Mouse (Mus musculus): ENCODE measurements around the gene Sec61b.

Gene Sec61b

DNA sequence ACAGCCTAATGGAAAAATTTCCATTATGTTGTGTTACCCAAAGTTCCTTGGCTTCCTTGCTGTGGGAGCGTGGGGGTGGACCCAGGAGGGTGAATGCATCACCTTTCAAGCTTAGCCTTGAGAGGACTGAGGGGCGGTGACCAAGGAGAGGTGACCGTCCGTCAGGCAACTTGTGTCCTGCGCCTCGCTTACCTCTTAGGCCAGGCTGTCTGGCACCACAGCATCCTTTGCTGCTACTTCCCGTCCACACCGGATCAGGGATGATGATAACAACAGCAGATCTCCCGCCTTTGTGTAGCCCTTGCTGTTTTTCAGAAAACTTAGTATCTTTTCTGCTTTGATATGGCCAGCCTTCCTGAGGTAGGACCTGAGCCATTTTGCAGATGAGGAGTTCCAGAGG lies 6.1 kb downstream of the Sec61b start:
- DNase-seq (ENCODE audit: low spot score in 2 of 2): no peak

DNA sequence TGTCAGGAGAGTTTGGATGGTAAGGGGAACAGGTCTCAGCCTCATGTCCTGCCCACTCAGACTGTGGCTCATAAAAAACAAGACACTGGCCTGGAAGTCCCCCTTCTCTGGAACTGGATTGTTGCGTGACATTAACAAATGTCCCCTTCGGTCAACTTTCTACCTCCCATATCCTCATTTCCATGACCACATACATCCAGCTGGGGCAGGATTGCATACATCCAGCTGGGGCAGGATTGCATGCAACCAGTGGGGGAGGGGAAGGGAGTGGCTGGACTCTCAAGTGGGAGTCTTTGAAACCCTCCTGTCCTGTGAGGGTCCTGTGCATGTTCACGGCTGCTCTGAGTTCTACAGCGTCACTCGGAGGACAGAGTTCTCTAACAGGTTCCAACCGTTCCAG lies 16.8 kb downstream of the Sec61b start:
- DNase-seq (ENCODE audit: low spot score in 2 of 2): no peak

DNA sequence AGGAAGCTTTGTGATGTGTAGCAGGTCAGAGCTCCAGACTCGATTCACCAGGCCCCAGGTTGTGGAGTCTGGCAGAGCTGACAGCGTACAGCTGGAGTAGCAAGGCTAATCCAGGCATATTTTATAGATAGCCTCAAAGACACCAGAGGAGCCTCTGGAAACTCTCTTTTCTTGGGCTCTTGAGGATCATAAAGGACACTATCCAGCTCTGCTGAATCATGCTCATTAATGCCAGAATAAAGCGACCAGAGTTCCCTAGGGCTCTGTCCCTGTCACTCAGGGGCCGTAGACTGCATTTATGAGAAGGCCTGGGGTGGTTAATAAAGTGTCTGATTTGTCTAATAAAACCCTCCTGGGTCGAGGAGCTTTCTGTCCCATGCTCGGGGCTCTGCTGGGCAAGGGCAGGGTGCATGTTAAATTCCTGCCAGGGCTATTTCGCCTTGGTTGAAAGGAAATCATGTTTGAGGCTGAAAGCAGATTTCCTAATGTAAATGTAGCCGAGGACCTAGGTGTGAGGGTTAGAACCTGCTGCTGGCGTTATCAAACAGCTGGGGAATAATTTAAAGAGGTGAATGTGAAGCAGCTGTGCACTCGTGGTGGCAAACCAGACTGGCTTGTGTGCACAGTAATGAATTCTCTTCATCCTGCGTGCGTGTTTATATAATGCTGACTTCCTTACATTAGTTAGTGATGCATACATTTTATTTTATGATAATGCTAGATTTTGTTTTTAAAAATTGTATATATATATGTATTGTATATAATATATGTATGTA lies 18.0 kb downstream of the Sec61b start:
- no peak for DNase-seq (ENCODE audit: low spot score in 2 of 2)

DNA sequence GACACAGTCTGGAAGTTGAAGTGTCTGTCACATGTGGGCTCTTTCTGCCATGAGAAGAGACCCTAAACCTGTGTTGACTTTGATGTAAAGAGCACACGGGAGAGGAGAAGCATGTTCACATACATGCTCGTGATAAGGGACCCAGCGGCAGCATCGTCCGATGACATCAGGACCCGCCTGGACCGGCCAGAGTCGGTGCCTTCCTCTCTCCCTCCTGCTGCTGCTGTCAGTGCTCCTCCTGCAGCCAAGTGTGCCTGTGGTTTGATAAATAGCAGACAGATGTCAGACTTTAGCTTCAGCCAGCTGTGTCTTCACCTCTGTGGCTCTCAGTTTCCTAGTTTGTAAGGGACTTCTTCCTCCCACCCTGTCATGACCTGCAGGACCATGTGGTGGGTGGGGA lies 19.0 kb downstream of the Sec61b start:
- DNase-seq (ENCODE audit: low spot score in 2 of 2): no peak

DNA sequence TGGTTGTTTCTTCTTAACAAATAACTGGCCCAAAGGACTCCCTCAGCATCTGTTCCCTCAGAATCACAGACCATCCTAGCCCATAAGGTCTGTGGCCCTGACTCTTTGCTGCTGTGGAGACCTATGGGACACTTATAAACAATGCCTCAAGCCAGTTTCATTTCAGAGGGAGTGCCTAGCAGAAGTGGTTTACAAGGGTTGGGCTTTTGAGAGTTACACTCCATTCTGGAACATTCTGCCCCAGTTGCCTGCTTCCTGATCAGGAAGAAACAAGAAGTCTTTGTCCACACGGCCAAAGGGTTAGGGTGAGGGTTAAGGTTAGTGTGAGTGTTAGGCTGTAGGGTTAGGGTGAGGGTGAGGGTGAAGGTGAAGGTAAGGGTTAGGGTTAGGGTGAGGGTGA lies 19.7 kb downstream of the Sec61b start:
- no peak for DNase-seq (ENCODE audit: low spot score in 2 of 2)

DNA sequence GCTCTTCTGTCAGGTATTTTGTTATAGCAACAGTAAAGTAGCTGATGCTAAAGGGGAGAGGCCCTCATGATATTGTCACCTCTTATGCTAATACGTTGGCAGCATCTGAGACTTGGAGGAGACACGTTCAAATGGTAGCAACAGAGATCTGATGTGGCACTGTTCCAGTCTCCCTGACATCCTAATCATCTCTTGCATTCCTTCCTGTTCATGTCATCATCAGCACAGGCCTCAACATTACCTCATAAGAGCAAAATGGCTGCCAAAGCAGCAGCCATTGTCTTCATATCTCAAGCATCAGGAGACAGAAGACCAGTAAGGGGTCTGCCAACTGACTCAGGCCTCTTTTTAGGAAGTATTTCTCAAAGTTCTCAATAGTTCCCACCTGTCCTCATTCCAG lies 20.2 kb downstream of the Sec61b start:
- no peak for DNase-seq (ENCODE audit: low spot score in 2 of 2)

DNA sequence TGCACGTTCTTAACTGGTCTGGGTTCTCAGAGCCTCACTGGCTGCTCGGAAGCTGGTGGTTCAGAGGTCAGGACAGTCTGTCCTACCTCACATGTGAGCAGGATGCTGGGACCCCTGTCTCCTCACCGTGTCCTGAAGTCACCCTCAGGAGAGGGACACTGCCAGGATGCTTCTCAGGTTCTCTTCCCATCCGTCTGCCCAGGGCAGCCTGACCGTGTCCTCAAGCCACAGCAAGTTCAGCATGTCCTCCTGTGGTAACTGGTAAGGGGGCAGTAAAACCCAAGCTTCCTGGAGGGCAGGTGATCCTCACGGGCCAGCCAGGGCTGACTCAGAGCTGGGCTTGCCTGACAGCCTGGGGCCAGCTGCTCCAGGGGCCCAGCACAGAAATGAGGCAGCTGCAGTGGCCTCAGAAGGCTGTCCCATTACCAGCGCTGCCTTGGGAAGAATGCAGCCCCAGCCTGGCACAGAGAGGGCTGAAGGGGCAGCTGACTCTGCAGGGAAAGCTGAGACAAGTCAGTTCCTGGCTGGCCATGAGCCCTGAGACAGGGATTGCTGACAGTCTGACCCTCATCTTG lies 23.4 kb downstream of the Sec61b start:
- no peak for DNase-seq (ENCODE audit: low spot score in 2 of 2)

DNA sequence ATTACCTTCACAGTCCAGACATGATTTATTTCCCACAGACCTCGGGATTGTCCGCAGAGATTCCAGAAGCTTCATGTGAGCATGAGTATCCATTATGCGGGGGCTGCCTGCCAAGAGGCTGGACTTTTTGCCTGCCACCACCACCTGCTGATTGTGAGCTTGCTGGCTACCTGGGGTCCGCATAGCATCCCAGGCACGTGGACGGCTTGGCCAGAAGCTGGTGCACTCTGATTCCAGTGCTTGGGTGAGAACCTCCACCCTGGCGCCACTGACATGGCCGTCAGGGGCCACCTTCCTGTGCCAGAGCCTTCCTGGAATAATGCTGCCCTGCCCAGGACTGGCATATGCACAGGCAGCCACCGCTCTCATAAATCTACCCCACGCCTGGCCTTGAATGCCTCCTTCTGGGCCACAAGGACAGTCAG lies 24.7 kb downstream of the Sec61b start:
- DNase-seq (ENCODE audit: low spot score in 2 of 2): no peak

DNA sequence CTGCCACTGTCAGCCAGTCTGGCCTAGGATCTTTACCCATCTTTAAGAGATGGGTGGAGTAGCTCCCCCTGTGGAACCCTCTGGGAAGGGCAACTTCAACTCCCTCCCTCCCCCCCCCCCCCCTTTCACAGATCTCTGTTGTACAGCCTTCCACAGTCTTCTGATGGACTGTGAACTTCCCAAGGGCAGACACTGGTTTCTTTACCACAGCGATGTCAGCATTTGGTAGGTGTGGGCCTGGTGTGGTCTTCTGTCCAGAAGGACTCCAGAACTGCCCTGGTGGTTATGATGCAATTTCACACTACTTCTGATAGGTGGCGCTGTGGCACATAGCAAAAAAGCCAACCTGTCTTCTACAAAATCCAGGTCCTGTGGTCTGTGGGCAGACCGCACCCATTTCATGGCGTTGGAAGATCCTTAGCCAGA lies 28.1 kb downstream of the Sec61b start:
- peak in 1 of 2 experiments; percentile 23 for DNase-seq (ENCODE audit: low spot score in 2 of 2)

DNA sequence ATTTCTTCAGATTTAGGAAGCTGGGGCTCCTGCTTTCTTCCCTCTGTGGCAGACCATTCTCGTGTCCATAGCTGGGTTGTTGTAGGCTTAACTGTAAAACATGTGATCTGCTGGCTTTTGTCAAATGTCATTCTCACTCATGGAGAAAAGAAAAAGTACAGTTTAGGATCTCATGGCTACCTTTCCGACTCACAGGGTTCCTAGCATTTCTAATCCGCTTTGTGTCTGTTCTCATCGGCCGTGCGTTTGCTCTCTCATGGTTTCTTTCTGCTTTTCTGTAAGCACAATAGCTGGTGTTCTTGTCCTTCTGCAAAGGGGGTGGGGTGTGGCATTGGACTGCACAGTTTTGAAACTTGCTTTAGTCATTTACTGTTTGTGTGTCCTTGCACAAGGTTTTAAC lies 28.6 kb downstream of the Sec61b start:
- no peak for DNase-seq (ENCODE audit: low spot score in 2 of 2)

DNA sequence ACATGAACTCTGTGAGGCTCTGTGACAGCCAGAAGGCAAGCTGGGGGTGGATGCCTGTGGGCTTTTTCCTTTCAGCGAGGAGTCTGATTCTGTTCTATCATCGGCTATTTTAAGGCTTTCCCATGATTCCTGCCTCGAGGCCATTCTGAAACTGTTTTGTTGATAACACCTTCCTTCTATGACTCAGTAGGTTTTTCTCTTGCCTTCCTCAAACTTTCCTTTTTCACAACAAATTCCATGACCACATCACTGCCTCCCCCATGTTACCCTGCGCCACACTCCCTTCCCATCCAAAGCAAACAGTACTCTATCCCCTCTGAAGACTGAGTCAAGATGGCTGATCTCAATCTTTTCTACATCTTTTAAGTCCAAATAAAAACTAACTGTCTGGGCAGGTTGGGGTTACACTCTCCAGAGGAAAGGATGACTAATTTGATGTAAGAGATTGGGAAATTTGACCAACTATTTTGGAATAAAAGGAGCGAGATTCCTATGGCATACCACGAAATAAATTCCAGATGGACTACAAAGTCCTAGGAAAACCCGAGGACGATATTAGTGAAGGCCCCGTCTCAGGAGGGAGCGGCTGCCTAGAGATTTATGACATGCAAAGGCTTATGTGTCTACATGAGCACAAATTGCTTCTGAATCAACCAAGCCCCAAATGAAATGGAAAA lies 30.5 kb downstream of the Sec61b start:
- peak in 1 of 2 experiments; percentile 16 for DNase-seq (ENCODE audit: low spot score in 2 of 2)

DNA sequence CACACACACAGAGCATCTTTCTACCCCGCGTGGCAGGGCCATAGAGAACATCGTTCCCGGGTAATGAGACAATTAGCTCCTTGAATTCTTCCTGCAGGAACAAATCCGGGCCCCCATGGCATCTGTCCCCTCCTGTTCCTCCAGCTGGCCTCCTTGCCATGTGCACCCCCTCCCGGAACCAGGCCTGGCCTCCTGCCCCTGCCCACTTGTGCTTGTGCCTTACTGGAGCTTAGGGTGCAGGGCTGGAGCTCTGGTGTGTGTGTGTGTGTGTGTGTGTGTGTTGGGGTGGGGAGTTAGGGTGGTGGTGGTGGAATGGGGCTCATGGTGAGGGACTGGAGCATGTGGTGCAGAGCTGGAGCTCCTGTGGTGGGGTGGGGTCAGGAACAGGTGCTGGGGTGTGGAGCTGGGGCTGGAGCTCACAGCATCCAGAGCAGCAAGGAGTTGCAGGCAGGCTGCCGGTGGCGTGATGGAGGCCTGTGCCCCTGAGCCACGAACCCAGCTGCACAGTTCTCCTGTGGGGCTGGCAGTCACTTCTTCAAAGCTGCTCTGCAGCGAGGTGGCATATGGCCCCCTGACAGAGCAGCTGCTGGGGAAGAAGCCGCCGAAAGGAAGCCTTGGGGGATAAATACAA lies 44.2 kb downstream of the Sec61b start:
- DNase-seq (ENCODE audit: low spot score in 2 of 2): no peak

DNA sequence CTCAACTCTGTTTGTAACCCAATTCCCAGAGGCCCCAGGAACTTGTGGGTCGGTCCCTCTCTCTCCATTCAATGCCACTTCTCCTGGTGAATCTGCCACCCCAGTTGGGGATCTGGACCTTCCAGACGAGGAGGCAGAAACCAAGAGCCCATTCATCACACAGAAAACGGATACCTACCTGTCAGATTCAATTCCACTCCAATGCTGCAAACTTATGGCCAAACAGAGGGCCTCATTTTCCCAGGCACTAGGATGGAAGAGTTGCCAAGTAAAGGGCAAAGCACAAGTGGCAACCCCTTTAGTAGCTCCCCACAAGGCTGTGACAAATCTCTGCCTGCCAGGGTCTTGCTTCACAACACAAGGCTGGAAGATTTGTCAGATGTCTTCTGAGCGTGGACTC lies 45.6 kb downstream of the Sec61b start:
- no peak for DNase-seq (ENCODE audit: low spot score in 2 of 2)

DNA sequence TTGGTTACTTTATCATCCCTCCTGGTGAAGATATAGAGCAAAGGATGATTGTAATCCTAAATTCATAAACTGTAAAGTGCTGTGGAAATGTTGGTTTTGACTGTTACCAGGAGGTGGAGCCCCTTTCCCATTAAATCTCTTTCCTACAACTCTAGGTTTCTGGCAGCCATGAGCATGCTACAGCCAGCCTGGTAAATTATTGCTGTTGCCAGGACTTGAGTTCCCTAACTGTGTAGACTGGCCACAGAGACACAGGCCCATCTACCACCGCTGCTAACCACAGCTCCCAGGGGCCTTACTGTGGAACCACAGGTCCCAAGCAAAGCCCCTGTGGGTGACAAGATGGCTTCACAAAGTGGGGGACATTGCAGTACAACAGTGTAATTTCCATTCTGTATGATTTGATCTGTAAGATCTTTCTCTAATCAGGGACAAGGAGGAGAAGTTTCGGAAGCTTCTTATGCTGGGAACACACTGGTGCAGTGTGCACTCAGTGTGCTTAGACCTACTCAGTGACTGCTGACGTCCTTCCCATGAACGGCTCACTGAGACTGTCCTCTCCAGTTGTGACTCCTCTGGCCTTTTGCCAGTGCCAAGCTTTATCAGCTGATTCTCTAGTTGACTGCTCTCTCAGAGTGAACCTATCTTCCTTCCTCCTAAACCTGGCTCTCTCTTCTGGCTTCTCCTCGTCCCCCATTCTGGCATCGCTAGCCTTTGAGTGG lies 47.6 kb downstream of the Sec61b start:
- no peak for DNase-seq (ENCODE audit: low spot score in 2 of 2)

DNA sequence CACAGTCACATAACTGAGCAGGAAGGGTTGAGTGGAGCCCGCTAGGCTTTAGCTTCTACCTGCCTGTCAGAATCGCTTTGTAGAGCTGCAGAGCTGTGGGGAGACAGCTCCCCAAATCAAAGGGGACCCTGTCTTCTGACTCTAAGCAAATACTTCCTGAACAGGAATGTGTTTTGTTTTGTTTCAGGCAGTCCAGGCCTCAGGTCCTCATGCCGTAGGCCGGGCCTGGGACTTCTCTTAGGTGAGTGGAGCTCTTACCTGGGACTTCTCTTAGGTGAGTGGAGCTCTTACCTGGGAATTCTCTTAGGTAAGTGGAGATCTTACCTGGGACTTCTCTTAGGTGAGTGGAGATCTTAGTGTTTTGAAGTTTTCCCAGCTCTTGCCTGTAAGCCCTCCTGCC lies 55.4 kb downstream of the Sec61b start:
- DNase-seq (ENCODE audit: low spot score in 2 of 2): no peak
